Mouse (Mus musculus) adrenal gland, postnatal 10 days (tissue): Measurements from ENCODE around the gene Stxbp6. TPM values are rescaled to one million over a fixed set of nuclear protein-coding genes. Genes with fewer than 3 reads are reported as not detected.
A peak's percentile ranks its signal among the peaks of the same experiment; 100 is the strongest.

ENCODE experiments used
- DNase-seq: peaks from one replicate; pipeline ENCODE4 v3.0.0; 2021; ENCODE audit warnings: mixed read lengths
- total RNA-seq, 2 experiments: library from RNA; stranded (reverse); gene quantifications; 2 replicates each; pipeline ENCODE4 v1.2.3; 2021

The Stxbp6 gene
- total RNA-seq, 2 experiments from 2014 or later = 17.6 to 20.7 TPM

GRCm38 (mm10) chr12:44913854-44914253, 160.7 kb downstream of the Stxbp6 start:
- DNase-seq = no peak

- no peak for DNase-seq
Measured at GRCm38 (mm10) chr12:44908028-44908702, 166.3 kb downstream of the Stxbp6 start.

GRCm38 (mm10) chr12:44906001-44906400, 168.5 kb downstream of the Stxbp6 start:
- DNase-seq = peak; percentile 35

GRCm38 (mm10) chr12:44903205-44903732, 171.2 kb downstream of the Stxbp6 start:
- DNase-seq = no peak

- DNase-seq = no peak
Measured at GRCm38 (mm10) chr12:44899173-44899870, 175.2 kb downstream of the Stxbp6 start.

GRCm38 (mm10) chr12:44896460-44896859, 178.0 kb downstream of the Stxbp6 start:
- DNase-seq = no peak

GRCm38 (mm10) chr12:44889677-44890393, 184.7 kb downstream of the Stxbp6 start:
- no peak for DNase-seq

GRCm38 (mm10) chr12:44886826-44887225, 187.7 kb downstream of the Stxbp6 start:
- DNase-seq = peak; percentile 13

GRCm38 (mm10) chr12:44872697-44873096, 201.8 kb downstream of the Stxbp6 start:
- no peak for DNase-seq

- no peak for DNase-seq
Measured at GRCm38 (mm10) chr12:44865442-44865841, 209.1 kb downstream of the Stxbp6 start.

- no peak for DNase-seq
Measured at GRCm38 (mm10) chr12:44859454-44859853, 215.1 kb downstream of the Stxbp6 start.

- DNase-seq = peak; percentile 88
Measured at GRCm38 (mm10) chr12:44858110-44858885, 216.2 kb downstream of the Stxbp6 start.

- no peak for DNase-seq
Measured at GRCm38 (mm10) chr12:44852024-44852423, 222.5 kb downstream of the Stxbp6 start.

GRCm38 (mm10) chr12:44850516-44850915, 224.0 kb downstream of the Stxbp6 start:
- DNase-seq = no peak

GRCm38 (mm10) chr12:44848483-44849221, 225.9 kb downstream of the Stxbp6 start:
- peak; percentile 74 for DNase-seq

GRCm38 (mm10) chr12:44840585-44840984, 233.9 kb downstream of the Stxbp6 start:
- DNase-seq = no peak

- DNase-seq = no peak
Measured at GRCm38 (mm10) chr12:44839594-44840373, 234.7 kb downstream of the Stxbp6 start.

GRCm38 (mm10) chr12:44835879-44836467, 238.5 kb downstream of the Stxbp6 start:
- no peak for DNase-seq

GRCm38 (mm10) chr12:44811895-44812294, 262.6 kb downstream of the Stxbp6 start:
- DNase-seq = no peak

- no peak for DNase-seq
Measured at GRCm38 (mm10) chr12:44804213-44804612, 270.3 kb downstream of the Stxbp6 start.
